ENCODE assay signal across 8 mouse cellular contexts in the genomic region with DNA sequence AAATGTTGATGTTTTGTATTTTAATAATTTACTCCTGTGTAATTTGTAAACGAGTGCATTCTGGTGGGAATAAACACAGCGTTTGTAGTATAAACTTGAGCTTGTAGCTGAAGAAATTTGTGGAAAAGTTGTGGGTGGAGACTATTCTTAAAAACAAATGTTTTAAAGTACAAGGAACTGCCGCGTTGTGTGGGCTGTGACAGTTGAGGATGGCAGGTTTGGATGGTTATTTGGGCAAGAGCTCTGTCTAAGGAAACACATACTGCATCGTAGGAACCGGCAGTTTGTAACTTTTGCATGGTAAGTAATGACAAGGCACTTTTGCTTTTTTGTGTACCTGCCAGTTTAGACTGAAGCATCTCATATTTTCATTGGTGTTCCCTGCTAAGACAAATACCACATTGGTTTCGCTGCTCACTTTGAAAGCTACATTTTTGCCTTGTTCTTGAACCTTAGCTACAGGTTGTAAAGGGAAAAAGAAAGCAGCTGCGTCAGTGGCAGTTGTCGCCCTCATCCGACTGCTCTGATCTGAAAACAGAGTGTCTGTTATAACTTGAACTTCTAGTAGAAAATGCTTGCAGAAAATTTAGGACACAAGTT. TPM values are rescaled to one million over a fixed set of nuclear protein-coding genes. Genes with fewer than 3 reads are reported as not detected.
DNase-seq lines count a peak whose midpoint lies in the region; ATAC-seq and TF ChIP-seq lines count a peak whose summit lies in the region.

No protein-coding gene starts in this region.

- peak overlapping the region; percentile 13; the same call in 1 of the 2 replicates for H3K9ac ChIP-seq in limb, embryonic 14.5 days (ENCODE audit: low read depth, low read length, severe bottlenecking)

- H3K27me3 ChIP-seq in limb, embryonic 14.5 days (ENCODE audit: control insufficient read depth, insufficient read depth, low read length) = no peaks in the 10 kb centered on the region

- H3K4me2 ChIP-seq in limb, embryonic 14.5 days (replicated peaks; ENCODE audit: low read depth, low read length, severe bottlenecking) = peak overlapping the region; percentile 86; the same call in 1 of the 2 replicates

- no peaks in the 10 kb centered on the region for H3K36me3 ChIP-seq in limb, embryonic 14.5 days (ENCODE audit: control insufficient read depth, insufficient read depth, low read length)

- H3K27ac ChIP-seq in limb, embryonic 14.5 days (replicated peaks; ENCODE audit: low read depth, low read length) = no peak overlapping the region

- peak; percentile 28 to 53 for DNase-seq in frontal cortex, adult 2 months (ENCODE audit: extremely low spot score in 1 of 2, low spot score in 1 of 2)
- no peak for DNase-seq in frontal cortex, postnatal 25 days (ENCODE audit: low spot score in 2 of 2)
- peak; percentile 21 for DNase-seq in testis, postnatal 14 days (ENCODE audit: low spot score)
- DNase-seq in testis, postnatal 10 days (ENCODE audit: low spot score) = no peak
- DNase-seq in limb, embryonic 14.5 days (ENCODE audit: low spot score) = no peak
- DNase-seq in telencephalon, adult 2 months (ENCODE audit: low read depth, low spot score) = peak; percentile 47
- DNase-seq in cerebellum, adult 9-10 months = no peak

- peaks cover 7% of the 10 kb centered on the region; the same call in 1 of the 2 replicates for H3K4me1 ChIP-seq in limb, embryonic 14.5 days (ENCODE audit: control insufficient read depth, insufficient read depth, low read length)

- no peak for ATAC-seq in limb, embryonic 14.5 days (ENCODE audit: low FRiP score, low read depth)
- ATAC-seq in cerebellum, adult (ENCODE audit: insufficient number of reproducible peaks, low FRiP score, low TSS enrichment) = no peak

- 66% methylated on average over 10 of the region's 10 CpGs for WGBS in limb, embryonic 14.5 days

- H3K4me3 ChIP-seq in limb, embryonic 14.5 days (replicated peaks; ENCODE audit: low read length) = no peak overlapping the region

- H3K9me3 ChIP-seq in limb, embryonic 14.5 days (ENCODE audit: control insufficient read depth, low read length) = no peaks in the 10 kb centered on the region

- no peak for TF ChIP-seq POLR2A in limb, embryonic 14.5 days (IDR thresholded peaks at IDR 0.05; ENCODE audit: borderline replicate concordance, extremely low read depth, insufficient read depth, insufficient read length)

RNA-seq across cellular contexts. Expression of gene Dennd4c, which starts 2.1 kb away (rescaled TPM):
- polyA plus RNA-seq in frontal cortex, adult 2 months (2012; rRNA removed) = 6.9 and 7.5 TPM in 2 replicates
- 10.4 and 11.9 TPM in 2 replicates for polyA plus RNA-seq in limb, embryonic 14.5 days (2012; rRNA removed)
- 8.7 and 11.0 TPM in 2 replicates for polyA plus RNA-seq in limb, embryonic 14.5 days (2014; fragmentation: Nextera tagmentation; extraction: Ambion mirVana)

Comparison
In these comparisons a context has a peak if more than half of its experiments do, and no peak if none do; other contexts are left out.
1. DNase-seq: peak in frontal cortex, adult 2 months (2 of 2), testis, postnatal 14 days (single experiment) and telencephalon, adult 2 months (single experiment); none in frontal cortex, postnatal 25 days (0 of 2), testis, postnatal 10 days (single experiment), limb, embryonic 14.5 days (single experiment) and cerebellum, adult 9-10 months (single experiment).